Mouse (Mus musculus) olfactory bulb, adult 2 months (tissue): ENCODE results near the gene Spon2. TPM values are rescaled to one million over a fixed set of nuclear protein-coding genes. Genes with fewer than 3 reads are reported as not detected.

Experiments
- H3K27ac ChIP-seq: fragments of 200-500 bp; 2 replicates; pipeline ENCODE4 v1.5.1; 2012; ENCODE audit warnings: low read depth, low read length; ENCODE audit not compliant: insufficient read depth
- H3K4me1 ChIP-seq: fragments of 200-500 bp; 2 replicates; pipeline ENCODE4 v1.6.1; 2012; ENCODE audit warnings: low read length; ENCODE audit not compliant: control insufficient read depth, insufficient read depth
- H3K4me3 ChIP-seq: fragments of 200-500 bp; 2 replicates; pipeline ENCODE4 v1.5.1; 2012; ENCODE audit warnings: mild to moderate bottlenecking, low read depth, low read length, moderate library complexity; ENCODE audit not compliant: insufficient read depth
- CTCF ChIP-seq: fragments of 200-500 bp; IDR thresholded peaks from 2 replicates; pipeline ENCODE4 v1.5.1; 2012; ENCODE audit warnings: low read depth, mild to moderate bottlenecking, low read length, moderate library complexity; ENCODE audit not compliant: insufficient read depth
- POLR2A ChIP-seq: fragments of 200-500 bp; IDR thresholded peaks from 2 replicates; pipeline ENCODE4 v1.6.1; 2012; ENCODE audit warnings: mild to moderate bottlenecking, low read depth, low read length, moderate library complexity; ENCODE audit not compliant: insufficient read depth
- WGBS: fragments of 180-500 bp; shearing (Covaris S2); methylation state at CpG from one replicate; pipeline ENCODE4 v1.1.7; 2018; 5-methylcytosine and 5-hydroxymethylcytosine counted together
- polyA plus RNA-seq: library from polyadenylated mRNA; stranded (reverse); fragments of >200 nt; gene quantifications from 2 replicates; pipeline ENCODE4 v1.2.4, GENCODE M21; 2012; ENCODE audit warnings: low replicate concordance; ENCODE audit not compliant: missing spikeins, insufficient read depth, insufficient read length

Gene Spon2
- not detected in 2 replicates for polyA plus RNA-seq

DNA sequence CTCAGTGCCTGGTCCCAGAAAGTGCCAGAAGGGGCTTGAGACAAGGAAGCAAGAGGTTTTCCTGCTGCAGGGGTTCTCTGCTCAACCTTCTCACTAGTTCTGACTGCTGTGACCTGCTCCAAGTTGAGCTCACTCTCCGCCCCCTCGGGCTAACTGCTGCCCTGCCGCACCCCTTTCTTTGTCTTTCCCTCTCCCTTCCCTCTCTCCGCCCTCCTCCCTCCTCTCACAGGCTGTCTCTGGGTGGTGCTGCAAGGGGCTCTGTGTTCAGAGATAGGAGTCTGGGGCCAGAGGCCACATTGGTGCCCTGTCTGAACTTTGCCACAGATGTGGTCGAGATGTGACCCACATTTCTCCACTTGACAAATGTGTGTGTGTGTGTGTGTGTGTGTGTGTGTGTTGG is at the start of gene Spon2:
TSS of gene Spon2 (minus strand) at position 375 of the 400 bp plus-strand sequence.
- Histone ChIP-seq H3K4me1 (peaks cover 33% of the 10 kb centered on the region), H3K4me3 (no peak within 1 kb of the TSS), H3K27ac (no peak within 1 kb of the TSS)
- 23% methylated on average over 5 of the region's 5 CpGs for WGBS
- no peak for TF ChIP-seq CTCF
- TF ChIP-seq POLR2A: no peak

- Histone ChIP-seq H3K4me1 (no peaks in the 10 kb centered on the region), H3K4me3 (no peak overlapping the region), H3K27ac (no peak overlapping the region)
- TF ChIP-seq CTCF: no peak
- no peak for TF ChIP-seq POLR2A
- 55% methylated on average over 5 of the region's 5 CpGs for WGBS
Measured at GRCm38 (mm10) chr5:33254416-33254815, 36.2 kb upstream of the Spon2 start.

DNA sequence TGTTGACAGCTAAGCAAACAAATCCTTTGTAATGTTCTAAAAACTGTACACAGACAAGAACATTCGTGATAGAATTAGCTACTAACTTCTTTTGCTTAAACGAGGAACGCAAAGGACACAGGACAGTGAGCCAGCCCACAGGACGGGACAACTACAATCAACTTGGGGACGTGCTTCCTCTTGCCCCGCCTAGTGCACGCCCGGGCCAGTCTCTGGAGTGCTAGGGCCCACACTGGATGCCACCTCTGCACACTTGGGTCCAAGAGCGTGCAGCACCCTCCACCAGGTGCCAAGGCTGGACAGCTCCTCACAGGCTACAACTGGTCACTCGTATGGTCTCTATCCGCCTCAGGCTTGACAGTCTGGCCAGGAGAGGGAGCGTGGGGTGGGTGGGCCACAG is 29.9 kb upstream of the Spon2 start:
- H3K4me3 ChIP-seq: no peak overlapping the region
- H3K4me1 ChIP-seq: no peaks in the 10 kb centered on the region
- no peak overlapping the region for H3K27ac ChIP-seq
- no peak for TF ChIP-seq CTCF
- TF ChIP-seq POLR2A: no peak
- WGBS: 72% methylated on average over 12 of the region's 12 CpGs

DNA sequence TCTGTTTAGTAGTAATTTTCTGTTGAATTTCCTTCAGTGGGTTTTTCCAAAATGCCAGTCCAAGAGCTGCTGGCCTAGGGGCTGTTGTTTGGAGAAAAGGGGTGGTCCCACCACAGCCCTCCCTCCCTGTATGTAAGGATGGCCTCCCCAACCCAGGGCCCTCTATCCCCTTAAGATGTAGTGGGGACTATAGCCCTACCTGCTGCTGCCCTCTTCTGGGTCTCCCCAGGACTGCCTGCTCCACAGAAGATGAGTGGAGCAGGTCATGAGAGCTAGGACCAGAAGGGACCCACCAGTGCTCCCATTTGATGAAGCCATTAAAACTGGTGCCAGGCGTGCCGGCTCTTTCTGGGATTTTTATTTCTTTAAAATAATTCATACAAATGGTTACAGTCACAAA is 29.1 kb upstream of the Spon2 start:
- no peak overlapping the region for H3K4me3 ChIP-seq
- 80% methylated on average over 2 of the region's 2 CpGs for WGBS
- no peak for TF ChIP-seq POLR2A
- TF ChIP-seq CTCF: no peak
- no peak overlapping the region for H3K27ac ChIP-seq
- no peaks in the 10 kb centered on the region for H3K4me1 ChIP-seq

DNA sequence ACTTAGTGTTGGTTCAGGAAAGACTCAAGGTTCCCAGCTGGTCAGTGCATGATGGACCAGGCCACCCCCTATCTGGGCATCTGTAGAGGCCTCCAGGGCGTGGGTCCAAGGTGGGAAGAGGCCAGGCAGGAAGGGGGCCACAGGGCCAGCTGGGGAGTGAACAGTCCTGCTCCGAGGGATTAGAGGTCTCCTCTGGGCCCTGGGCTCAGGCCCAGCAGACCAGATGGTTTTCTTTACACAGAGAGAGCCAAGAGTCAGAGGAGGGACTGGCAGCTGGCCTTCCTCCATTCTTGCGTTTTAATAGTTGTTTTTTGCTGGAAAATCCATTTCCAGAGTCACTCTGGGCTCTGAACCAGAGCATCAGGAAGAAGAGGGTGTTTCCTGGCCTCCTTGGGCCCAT is 27.4 kb upstream of the Spon2 start:
- Histone ChIP-seq H3K4me1 (no peaks in the 10 kb centered on the region), H3K27ac (no peak overlapping the region), H3K4me3 (no peak overlapping the region)
- WGBS: 23% methylated on average over 3 of the region's 3 CpGs
- TF ChIP-seq CTCF (no peak), POLR2A (no peak)

DNA sequence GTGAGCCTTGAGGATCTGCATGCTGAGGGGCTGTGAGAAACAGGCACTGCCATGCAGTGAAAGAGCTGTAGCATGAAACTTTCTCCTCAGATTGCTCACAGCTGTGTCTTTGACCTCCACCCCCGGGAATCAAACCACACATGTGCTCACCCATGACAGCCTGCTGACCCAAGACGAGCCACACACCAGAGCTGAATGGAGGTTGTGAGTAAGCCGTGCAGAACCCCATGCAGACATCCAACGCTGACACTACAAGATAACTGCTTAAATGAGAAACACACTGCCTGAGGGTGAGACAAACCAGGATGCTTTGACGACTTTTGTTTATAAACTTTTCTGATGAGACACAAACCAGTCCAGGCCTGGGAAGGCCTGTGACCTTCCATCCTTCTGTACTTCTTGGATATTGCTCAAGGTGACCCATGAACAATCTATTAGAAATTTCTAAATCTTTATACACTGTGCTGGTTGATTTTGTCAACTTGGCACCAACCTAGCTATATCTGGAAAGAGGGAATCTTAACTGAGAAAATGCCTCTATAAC is 26.2 kb upstream of the Spon2 start:
- no peak overlapping the region for H3K4me3 ChIP-seq
- no peak for TF ChIP-seq POLR2A
- TF ChIP-seq CTCF: no peak
- WGBS: 77% methylated on average over 5 of the region's 5 CpGs

GRCm38 (mm10) chr5:33239934-33240333 is 21.7 kb upstream of the Spon2 start:
- WGBS: 45% methylated on average over 3 of the region's 3 CpGs
- H3K27ac ChIP-seq: no peak overlapping the region

More for the DNA sequence above, 26.2 kb upstream of the Spon2 start:
- Histone ChIP-seq H3K4me1 (0 out of 2 replicates have a peak, but pooled peaks cover 3% of the 10 kb centered on the region), H3K27ac (no peak overlapping the region)

GRCm38 (mm10) chr5:33239111-33239714 is 21.0 kb upstream of the Spon2 start:
- no peak for TF ChIP-seq CTCF
- no peak for TF ChIP-seq POLR2A
- Histone ChIP-seq H3K4me3 (no peak overlapping the region), H3K4me1 (peaks cover 10% of the 10 kb centered on the region), H3K27ac (no peak overlapping the region)
- 86% methylated on average over 3 of the region's 3 CpGs for WGBS

More at GRCm38 (mm10) chr5:33239934-33240333, 21.7 kb upstream of the Spon2 start:
- peaks cover 10% of the 10 kb centered on the region for H3K4me1 ChIP-seq
- H3K4me3 ChIP-seq: no peak overlapping the region
- TF ChIP-seq CTCF (no peak), POLR2A (no peak)

- no peak for TF ChIP-seq CTCF
- TF ChIP-seq POLR2A: no peak
- 71% methylated on average over 3 of the region's 3 CpGs for WGBS
- Histone ChIP-seq H3K4me3 (no peak overlapping the region), H3K4me1 (peaks cover 10% of the 10 kb centered on the region), H3K27ac (no peak overlapping the region)
Measured at GRCm38 (mm10) chr5:33238256-33238645, 20.0 kb upstream of the Spon2 start.

DNA sequence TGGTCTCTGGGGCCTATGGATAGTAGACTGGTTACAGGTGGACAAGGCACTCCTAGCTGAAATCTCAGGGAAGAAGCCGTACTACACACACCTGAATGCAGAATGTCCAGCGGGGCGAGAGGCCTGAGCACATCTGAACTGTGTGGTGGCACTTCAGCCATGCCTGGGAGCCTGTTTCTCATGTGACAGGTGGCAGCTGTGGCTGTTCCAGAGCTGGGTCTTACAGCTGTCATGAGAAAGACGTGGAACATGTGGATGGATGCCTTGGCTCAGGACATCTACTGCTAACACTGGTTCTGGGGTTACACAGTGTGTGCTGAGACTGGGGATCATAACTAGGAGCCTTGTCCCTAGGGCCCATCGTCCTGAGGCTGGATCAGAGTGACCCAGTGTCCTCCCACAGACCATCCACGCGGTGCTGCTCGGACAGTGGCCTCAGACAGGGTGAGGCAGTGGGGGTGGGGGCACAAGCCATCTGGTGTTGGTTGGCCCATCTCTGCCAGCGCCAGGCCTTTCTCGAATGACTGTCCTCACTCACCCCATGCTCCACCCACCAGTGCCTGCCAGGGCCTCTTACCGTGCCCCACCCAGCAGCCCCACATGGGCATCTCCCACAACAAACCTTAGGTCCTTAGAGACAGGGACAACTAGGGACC is 19.5 kb upstream of the Spon2 start:
- no peak overlapping the region for H3K27ac ChIP-seq
- WGBS: 87% methylated on average over 11 of the region's 11 CpGs
- no peak overlapping the region for H3K4me3 ChIP-seq
- H3K4me1 ChIP-seq: peaks cover 10% of the 10 kb centered on the region
- TF ChIP-seq CTCF (no peak), POLR2A (no peak)
